Mouse (Mus musculus): ENCODE data around the gene Dnajc4. TPM values are rescaled to one million over a fixed set of nuclear protein-coding genes. Genes with fewer than 3 reads are reported as not detected.

The Dnajc4 gene
- polyA plus RNA-seq (2014; fragmentation: Illumina TruSeq; extraction: RNeasy Lipid Tissue Mini Kit (QIAGEN cat#74804); ENCODE audit: low read depth, low replicate concordance), result 2.7 TPM

DNA sequence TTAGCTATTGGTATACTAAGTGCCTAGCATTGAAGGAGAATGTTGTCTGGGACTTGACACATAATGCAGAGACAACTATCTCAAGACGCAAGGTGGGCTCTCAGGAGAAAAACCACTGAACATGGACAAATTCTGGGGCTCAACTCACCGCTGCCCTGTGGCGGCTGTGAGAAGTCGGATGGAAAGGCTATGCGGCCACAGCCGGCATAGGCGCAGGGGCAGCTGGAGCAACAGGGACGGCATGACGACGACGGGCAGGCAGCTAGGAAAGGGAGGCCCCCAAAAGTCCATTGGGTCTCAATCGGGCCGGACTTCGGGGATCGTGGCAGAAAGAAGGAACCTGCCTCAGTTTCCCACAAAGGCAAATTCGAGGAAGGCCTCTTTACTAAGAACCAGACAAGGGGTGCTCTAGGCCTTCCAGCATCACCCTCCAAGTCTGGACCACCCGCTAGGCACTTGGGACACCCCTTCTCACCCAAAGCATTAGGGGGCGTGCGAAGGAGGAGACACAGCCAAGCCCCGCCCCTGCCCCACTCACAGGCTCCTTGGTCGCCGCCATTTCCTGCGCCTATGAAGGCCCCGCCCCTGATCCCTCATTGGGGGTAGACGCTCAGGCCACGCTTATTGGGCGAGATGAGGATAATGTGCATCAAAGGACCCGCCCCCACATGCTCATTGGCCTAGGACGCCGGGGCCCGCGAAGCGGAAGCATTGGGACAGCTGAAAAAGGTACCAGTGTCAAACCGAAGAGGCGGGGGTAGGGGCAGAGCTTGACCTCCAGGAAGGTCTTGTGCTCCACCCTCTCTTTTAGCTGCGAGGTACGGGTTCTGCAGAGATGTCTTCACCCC lies at the start of gene Dnajc4:
TSS of gene Dnajc4 (minus strand) at position 562 of the 848 bp plus-strand sequence.

DNA sequence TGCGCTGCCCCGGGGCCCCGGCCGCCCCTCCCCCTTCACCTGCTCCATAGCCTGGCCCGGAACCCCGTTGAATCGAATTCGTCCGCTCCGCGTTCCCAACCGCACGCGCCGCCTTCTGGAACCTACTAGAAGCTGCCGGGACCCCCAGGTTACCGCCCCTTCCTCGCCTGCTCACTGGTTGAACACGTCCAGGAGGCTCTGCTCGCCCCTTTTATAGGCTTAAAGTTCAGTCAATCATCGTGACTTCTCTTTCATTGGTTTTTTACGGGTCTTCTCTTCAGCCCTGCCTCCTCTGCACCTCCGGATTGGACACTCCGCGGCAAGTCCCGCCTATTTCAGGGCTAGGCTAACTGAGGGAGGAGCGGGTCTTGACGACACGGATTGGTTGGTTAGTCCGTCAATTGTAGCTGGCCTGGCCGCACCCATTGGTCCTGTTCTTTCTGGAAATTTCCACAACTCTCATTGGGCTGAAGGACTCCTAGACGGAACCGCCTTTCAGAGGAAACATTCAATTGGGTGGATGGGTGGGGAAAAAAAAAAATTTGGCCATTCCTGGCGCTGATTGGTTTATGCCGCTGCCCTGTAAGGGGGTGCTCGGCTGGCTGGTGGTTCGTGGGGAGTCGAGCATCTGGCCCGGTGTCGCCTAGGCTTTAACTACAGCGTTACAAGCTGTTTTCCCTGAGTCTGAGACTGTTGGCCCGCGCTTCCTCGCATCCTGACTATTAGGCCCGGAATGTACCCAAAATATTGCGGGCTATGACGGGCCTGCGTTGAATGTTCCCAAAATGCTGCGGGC lies 47.7 kb upstream of the Dnajc4 start, which contains the start of gene Stip1:
TSS of gene Stip1 (minus strand) at position 127 of the 796 bp plus-strand sequence.

DNA sequence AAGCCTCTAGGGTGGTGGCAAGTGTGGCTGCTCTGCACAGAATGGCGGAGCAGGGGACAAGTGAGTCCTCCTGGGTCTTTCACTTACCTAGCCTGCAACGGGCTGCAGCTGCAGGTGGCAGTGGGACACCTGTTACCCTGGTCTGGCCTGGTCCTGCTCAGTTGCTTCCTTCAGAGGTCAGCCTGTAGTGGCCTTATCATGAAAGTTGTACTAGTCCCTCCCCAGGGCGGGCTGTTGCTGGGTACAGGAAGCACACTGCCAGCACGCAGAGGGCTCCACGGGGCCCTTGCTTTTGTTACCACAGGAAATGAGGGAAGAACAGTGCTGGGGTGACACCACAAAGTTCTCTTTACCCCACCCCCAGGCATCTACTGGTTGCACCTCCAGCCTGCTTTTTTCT lies 26.8 kb upstream of the Dnajc4 start, which contains the start of gene Fermt3:
TSS of gene Fermt3 (minus strand) at position 279 of the 400 bp plus-strand sequence.

DNA sequence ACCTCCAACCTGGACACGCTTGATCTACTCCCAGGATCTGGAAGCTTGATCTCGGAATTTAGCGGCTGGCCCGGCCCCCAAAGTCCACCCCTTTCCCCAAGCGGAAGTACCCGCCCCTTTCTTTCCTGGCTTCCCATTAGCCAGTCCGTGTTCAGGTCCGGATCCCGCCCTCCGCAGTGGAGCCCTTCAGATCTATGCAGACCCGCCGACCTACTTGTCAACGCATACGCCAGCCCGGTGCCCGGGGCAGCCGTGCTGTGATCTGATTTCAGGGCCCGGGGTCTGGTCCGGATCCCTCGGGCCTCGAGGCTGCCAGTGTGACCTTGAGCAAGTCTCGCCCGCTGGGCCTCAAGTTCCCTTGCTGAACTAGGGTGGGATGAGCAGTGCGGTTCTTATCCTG lies 3.6 kb upstream of the Dnajc4 start, which contains the start of the genes Nudt22 and Trpt1:
TSS of gene Nudt22 (minus strand) at position 112 of the 400 bp plus-strand sequence.
TSS of gene Trpt1 (plus strand) at position 126 of the 400 bp plus-strand sequence.

DNA sequence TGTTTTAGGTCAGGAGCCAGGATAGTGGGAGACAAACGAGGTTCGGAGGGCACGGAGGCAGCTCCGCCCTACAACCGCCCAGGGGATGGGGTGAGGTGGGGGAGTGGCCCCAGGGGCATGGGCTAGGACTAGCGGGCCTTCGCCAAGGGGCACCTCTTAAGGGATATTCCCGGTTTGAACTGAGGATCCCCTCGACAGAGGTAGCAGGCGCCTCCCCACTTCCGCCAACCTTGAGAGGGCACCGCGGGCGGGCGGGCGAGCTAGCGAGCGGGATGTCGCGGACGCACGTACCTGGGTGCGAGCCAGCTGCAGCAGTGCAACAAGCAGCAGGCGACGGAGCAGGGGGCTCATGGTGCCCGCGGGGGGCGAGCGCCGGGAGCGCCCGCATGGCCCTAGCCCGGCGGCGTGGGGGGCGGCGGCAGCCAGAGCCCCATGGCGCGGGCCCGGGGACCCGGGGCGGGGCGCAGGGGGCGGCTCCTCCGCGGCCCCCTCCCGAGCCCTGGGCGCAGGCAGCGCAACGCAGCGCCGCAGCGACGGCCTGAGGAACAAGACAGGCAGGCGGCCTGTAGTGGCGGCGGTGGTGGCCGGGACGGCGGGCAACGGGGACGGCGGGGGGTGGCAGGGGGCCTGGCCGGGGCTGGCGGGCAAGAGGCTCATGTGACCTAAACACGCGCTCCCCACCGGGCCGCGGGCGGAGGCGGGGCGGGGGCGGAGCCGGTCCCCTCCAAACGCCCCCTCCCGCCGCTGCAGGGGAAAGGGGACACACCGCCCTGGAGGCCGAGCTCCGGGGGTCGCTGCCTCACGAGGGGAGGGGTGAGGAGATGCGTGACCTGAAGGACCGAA lies 5.1 kb downstream of the Dnajc4 start, which contains the start of gene Vegfb:
TSS of gene Vegfb (minus strand) at position 591 of the 843 bp plus-strand sequence.

DNA sequence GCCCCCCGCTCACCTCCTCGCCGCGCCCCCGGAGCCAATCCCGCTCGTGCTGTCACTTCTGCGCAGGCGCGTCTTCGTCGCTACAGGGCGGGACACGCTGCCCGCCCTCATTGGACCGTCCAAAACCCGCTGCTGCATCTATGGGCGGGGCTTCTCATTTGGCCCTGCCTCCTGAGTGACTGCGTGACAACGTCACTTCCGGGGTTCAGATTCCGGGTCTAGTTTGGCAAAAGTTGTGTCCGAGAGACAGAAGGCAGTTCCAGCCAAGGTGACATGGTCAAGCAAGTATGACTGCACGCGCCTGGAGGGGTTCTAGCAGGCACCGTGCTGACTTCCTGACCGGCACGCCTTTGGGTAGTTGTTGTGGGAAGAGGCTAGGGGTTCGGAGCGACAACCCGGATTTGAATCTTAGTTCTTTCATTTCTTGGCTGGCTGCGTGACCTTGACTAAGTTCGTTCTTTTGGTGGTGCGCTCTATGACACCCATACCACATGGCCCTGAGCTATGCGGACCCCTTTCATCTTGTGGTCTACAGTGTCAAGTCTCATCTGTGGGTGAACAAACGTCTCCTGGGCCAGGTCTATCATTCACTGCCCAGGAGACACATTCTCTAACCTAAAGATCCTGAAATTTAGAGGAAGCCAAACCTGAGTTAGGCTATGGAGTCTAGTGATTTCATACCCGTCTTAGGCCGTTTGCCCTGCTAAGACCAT lies 11.8 kb downstream of the Dnajc4 start, which contains the start of gene Fkbp2:
TSS of gene Fkbp2 (minus strand) at position 121 of the 713 bp plus-strand sequence.

DNA sequence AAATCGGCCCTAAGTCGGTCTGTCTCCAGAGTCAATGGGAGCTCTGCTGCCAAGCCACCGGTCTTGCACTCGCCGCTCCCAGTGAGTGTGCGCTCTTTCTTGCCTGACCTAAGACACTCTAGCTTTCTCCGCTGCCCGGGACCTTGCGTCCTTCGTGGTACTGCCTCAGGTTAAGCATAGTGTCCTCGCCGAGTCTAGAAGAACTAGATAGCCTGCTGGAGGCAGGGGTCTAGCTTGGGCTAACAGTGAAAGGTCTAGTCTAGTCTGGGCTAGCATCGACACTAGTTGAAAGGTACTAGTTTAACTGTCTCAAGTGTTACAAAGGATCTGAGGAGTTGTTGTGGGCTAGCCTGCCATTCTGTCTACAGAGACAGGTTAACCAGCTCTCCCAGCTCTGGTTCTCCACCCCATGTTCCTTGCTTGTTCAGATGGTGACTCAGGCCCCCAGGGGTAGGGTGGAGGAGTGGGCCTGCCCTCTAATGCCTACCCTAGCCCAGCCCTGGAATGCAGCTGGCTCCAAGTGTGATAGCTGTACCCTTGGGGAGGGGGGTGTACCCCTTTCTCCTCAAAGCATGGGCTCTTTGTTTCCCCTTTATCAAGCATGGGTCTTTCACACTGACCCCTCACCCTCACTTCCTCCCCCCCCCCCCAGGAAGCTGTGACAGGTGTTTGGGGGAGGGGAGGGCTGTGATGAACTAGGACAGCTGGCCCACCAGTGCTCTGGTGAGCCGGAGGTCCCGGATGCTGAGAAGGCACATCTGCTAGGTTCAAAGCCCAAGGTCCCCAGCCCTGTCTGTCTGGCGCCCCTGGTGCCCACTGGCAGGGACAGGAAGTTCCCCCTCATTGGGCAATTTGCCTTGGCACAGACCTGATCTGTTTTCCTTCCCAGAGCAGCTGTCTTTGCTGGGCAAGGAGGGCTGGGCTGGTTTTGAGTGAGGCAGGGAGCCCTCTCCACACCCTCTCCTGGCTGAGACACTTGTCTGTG lies 16.5 kb downstream of the Dnajc4 start, which contains the start of gene Plcb3:
TSS of gene Plcb3 (minus strand) at position 934 of the 985 bp plus-strand sequence.

DNA sequence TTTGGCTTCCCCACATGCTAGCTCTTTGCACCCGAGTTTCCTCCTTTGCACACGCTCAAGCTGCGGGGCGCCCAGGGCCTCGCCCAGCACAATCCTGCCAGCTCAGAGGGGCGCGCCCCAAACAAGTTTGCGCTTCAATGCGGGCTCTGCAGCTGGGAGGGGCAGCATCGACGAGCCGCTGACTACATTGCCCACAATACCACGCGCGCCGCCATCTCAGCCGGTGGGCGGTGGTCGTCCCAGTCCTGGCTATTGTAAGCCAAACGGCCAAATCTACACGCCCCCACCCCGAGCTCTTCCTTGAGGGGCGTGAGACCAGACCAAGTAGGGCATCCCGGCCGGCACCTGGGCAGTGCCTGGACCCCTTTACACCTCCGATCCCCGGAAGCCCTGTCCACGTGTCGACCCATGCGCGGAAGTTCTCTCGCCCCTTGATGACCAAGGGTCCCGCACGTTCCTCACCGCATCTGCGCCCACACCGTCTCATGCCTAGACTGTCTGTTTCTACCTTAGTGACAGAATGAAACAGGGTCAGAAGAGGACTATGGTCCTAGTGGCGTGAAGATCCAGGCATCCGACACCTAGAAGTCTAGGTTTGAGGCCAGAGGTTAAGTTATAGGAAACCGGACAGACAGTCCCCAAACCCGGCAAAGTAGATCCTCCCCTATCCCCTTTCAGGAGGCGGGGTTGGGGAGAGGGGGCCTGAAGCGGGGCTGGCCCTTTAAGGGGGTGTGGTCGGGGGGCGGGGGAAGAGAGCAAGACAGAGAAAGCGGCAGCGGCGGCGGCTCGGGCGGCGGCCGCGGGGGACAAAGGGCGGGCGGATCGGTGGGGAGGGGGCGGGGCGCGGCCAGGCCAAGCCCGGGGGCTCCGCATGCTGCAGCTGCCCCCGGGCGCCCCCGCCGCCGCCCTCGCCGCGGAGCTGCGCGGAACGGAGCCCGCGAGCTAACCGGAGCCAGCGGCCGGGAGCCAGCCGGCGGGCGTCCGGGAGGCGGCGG lies 17.9 kb downstream of the Dnajc4 start, which contains the start of gene Ppp1r14b:
TSS of gene Ppp1r14b (plus strand) at position 758 of the 995 bp plus-strand sequence.

DNA sequence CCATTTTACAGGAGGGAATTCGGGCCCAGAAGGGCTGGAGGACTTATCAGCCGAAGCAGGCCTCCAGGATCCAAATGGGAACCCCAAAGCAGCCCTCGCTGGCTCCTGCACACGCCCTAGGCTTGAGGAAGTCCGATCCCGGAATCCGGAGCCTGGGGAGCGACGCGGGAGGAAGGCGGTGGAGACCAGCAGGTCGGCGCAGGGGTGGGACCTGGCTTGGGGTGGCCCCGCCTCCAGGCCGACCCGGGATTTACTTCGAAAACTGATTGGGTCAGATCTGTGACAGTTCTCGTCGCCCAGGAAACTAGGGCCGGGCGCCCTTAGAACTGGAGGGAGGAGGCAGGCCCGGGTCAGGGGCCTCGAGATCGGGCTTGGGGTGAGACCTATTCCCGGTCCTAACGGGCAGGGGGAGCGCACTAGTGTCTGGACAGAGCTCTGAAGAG lies 50.1 kb downstream of the Dnajc4 start, which contains the start of gene Gpr137:
TSS of gene Gpr137 (minus strand) at position 232 of the 443 bp plus-strand sequence.

DNA sequence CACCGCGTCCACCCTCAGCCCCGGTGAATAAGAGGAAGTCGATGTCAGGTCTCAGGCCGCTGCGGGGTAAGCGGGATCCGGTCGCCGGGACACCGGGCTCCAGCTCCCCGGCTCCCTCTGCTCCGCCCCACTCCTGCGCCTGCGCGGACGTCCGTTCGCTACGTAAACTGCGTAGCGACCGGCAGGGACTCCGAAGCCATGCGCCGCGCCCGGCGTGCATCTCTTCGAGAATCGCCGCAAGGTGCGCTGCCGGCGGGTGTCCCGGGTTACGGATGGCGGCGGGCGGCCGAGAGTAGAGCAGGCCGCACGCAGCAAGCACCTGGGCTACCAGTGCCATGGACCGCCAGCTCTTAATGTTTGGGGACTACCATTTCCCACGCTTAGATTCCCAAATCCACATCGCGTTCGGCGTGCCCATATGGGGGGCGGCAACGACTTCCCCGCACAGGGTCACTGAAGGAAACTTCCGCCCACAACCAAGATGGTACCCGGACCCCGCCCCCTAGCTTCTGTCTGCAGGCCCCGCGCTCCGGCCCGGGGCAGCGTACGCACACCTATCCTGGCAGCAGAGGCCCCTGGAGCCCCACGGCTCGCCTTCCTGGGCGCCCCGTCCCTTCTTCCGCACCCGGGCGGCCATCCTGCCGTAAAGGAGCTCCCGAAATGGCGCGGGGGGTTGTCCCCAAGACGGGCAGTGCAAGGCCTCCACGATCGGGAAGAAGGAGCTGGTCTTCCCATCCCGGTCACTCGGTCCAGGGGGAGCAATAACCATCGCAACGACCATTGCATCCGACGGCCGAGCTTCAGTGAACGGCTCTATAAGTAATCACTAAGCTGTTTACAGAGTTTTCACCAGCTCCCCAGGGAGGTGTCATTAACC lies 50.8 kb downstream of the Dnajc4 start, which contains the start of gene Bad:
TSS of gene Bad (plus strand) at position 490 of the 877 bp plus-strand sequence.

Other genes starting within 250 kb of the Dnajc4 start
- not detected for gene Rps6ka4, start 151.9 kb downstream of the Dnajc4 start, polyA plus RNA-seq (2014; fragmentation: Illumina TruSeq; extraction: RNeasy Lipid Tissue Mini Kit (QIAGEN cat#74804); ENCODE audit: low read depth, low replicate concordance)
- gene Ccdc88b, start 134.4 kb downstream of the Dnajc4 start, polyA plus RNA-seq (2014; fragmentation: Illumina TruSeq; extraction: RNeasy Lipid Tissue Mini Kit (QIAGEN cat#74804); ENCODE audit: low read depth, low replicate concordance), result not detected
- gene Trmt112, start 82.9 kb downstream of the Dnajc4 start, polyA plus RNA-seq (2014; fragmentation: Illumina TruSeq; extraction: RNeasy Lipid Tissue Mini Kit (QIAGEN cat#74804); ENCODE audit: low read depth, low replicate concordance), result 20.7 TPM
- 53.2 TPM for gene Prdx5, start 82.5 kb downstream of the Dnajc4 start, polyA plus RNA-seq (2014; fragmentation: Illumina TruSeq; extraction: RNeasy Lipid Tissue Mini Kit (QIAGEN cat#74804); ENCODE audit: low read depth, low replicate concordance)
- gene Esrra, start 70.8 kb downstream of the Dnajc4 start, polyA plus RNA-seq (2014; fragmentation: Illumina TruSeq; extraction: RNeasy Lipid Tissue Mini Kit (QIAGEN cat#74804); ENCODE audit: low read depth, low replicate concordance), result 2.0 TPM
- not detected for gene Catsperz, start 67.2 kb downstream of the Dnajc4 start, polyA plus RNA-seq (2014; fragmentation: Illumina TruSeq; extraction: RNeasy Lipid Tissue Mini Kit (QIAGEN cat#74804); ENCODE audit: low read depth, low replicate concordance)
- not detected for gene Kcnk4, start 58.1 kb downstream of the Dnajc4 start, polyA plus RNA-seq (2014; fragmentation: Illumina TruSeq; extraction: RNeasy Lipid Tissue Mini Kit (QIAGEN cat#74804); ENCODE audit: low read depth, low replicate concordance)
- gene Bad, start 50.7 kb downstream of the Dnajc4 start, polyA plus RNA-seq (2014; fragmentation: Illumina TruSeq; extraction: RNeasy Lipid Tissue Mini Kit (QIAGEN cat#74804); ENCODE audit: low read depth, low replicate concordance), result 0.90 TPM
- gene Gpr137, start 50.1 kb downstream of the Dnajc4 start, polyA plus RNA-seq (2014; fragmentation: Illumina TruSeq; extraction: RNeasy Lipid Tissue Mini Kit (QIAGEN cat#74804); ENCODE audit: low read depth, low replicate concordance), result 0.98 TPM
- gene Ppp1r14b, start 17.6 kb downstream of the Dnajc4 start, polyA plus RNA-seq (2014; fragmentation: Illumina TruSeq; extraction: RNeasy Lipid Tissue Mini Kit (QIAGEN cat#74804); ENCODE audit: low read depth, low replicate concordance), result 2.9 TPM
- gene Plcb3, start 16.1 kb downstream of the Dnajc4 start, polyA plus RNA-seq (2014; fragmentation: Illumina TruSeq; extraction: RNeasy Lipid Tissue Mini Kit (QIAGEN cat#74804); ENCODE audit: low read depth, low replicate concordance), result 1.5 TPM
- 20.9 TPM for gene Fkbp2, start 12.1 kb downstream of the Dnajc4 start, polyA plus RNA-seq (2014; fragmentation: Illumina TruSeq; extraction: RNeasy Lipid Tissue Mini Kit (QIAGEN cat#74804); ENCODE audit: low read depth, low replicate concordance)
- gene Vegfb, start 4.9 kb downstream of the Dnajc4 start, polyA plus RNA-seq (2014; fragmentation: Illumina TruSeq; extraction: RNeasy Lipid Tissue Mini Kit (QIAGEN cat#74804); ENCODE audit: low read depth, low replicate concordance), result 3.3 TPM
- not detected for gene Nudt22, start 3.5 kb upstream of the Dnajc4 start, polyA plus RNA-seq (2014; fragmentation: Illumina TruSeq; extraction: RNeasy Lipid Tissue Mini Kit (QIAGEN cat#74804); ENCODE audit: low read depth, low replicate concordance)
- gene Trpt1, start 3.6 kb upstream of the Dnajc4 start, polyA plus RNA-seq (2014; fragmentation: Illumina TruSeq; extraction: RNeasy Lipid Tissue Mini Kit (QIAGEN cat#74804); ENCODE audit: low read depth, low replicate concordance), result 0.58 TPM
- 0.16 TPM for gene Fermt3, start 26.9 kb upstream of the Dnajc4 start, polyA plus RNA-seq (2014; fragmentation: Illumina TruSeq; extraction: RNeasy Lipid Tissue Mini Kit (QIAGEN cat#74804); ENCODE audit: low read depth, low replicate concordance)
- 34.1 TPM for gene Stip1, start 47.4 kb upstream of the Dnajc4 start, polyA plus RNA-seq (2014; fragmentation: Illumina TruSeq; extraction: RNeasy Lipid Tissue Mini Kit (QIAGEN cat#74804); ENCODE audit: low read depth, low replicate concordance)
- 9.3 TPM for gene Macrod1, start 64.2 kb upstream of the Dnajc4 start, polyA plus RNA-seq (2014; fragmentation: Illumina TruSeq; extraction: RNeasy Lipid Tissue Mini Kit (QIAGEN cat#74804); ENCODE audit: low read depth, low replicate concordance)
- not detected for gene Flrt1, start 113.2 kb upstream of the Dnajc4 start, polyA plus RNA-seq (2014; fragmentation: Illumina TruSeq; extraction: RNeasy Lipid Tissue Mini Kit (QIAGEN cat#74804); ENCODE audit: low read depth, low replicate concordance)
- gene Otub1, start 213.7 kb upstream of the Dnajc4 start, polyA plus RNA-seq (2014; fragmentation: Illumina TruSeq; extraction: RNeasy Lipid Tissue Mini Kit (QIAGEN cat#74804); ENCODE audit: low read depth, low replicate concordance), result 15.7 TPM
- gene Cox8a, start 225.0 kb upstream of the Dnajc4 start, polyA plus RNA-seq (2014; fragmentation: Illumina TruSeq; extraction: RNeasy Lipid Tissue Mini Kit (QIAGEN cat#74804); ENCODE audit: low read depth, low replicate concordance), result 131 TPM
- 4.1 TPM for gene Naa40, start 248.6 kb upstream of the Dnajc4 start, polyA plus RNA-seq (2014; fragmentation: Illumina TruSeq; extraction: RNeasy Lipid Tissue Mini Kit (QIAGEN cat#74804); ENCODE audit: low read depth, low replicate concordance)